In genomic region chr5:146695543-146695942, GRCm38 (mm10) we compare ENCODE assay signal across 19 mouse cellular contexts.
"Had no signal": no experiment of that assay in that cellular context is flagged by ENCODE, and none has a peak within 500 bp of the region (broad histone marks: within the 10 kb centered on the region; RNA-seq: fewer than 3 reads in every experiment).

No protein-coding gene starts in this region.

- H3K4me3 ChIP-seq: left cerebral cortex, adult 2 months; megakaryocyte, embryonic 14.5 days; midbrain, embryonic 10.5 days; midbrain, embryonic 13.5 days had no signal

- H3K9ac ChIP-seq: liver, embryonic 14.5 days; midbrain, embryonic 13.5 days had no signal

- H3K27ac ChIP-seq: left cerebral cortex, adult 2 months; midbrain, embryonic 10.5 days; midbrain, embryonic 13.5 days; stomach, postnatal 0 days had no signal

- H3K36me3 ChIP-seq: midbrain, embryonic 10.5 days; midbrain, embryonic 13.5 days had no signal

- DNase-seq: kidney, adult 18-20 months; kidney, adult 9 months; kidney, postnatal 14 days; layer of hippocampus, postnatal 36 days; lung, adult 2 months; lung, postnatal 36 days; right cerebral cortex, postnatal 14 days; right cerebral cortex, postnatal 4 days; thymus, adult 2 months; thymus, postnatal 14 days had no signal

- H3K9me3 ChIP-seq: megakaryocyte, embryonic 14.5 days; midbrain, embryonic 10.5 days; midbrain, embryonic 13.5 days had no signal

- H3K4me2 ChIP-seq: midbrain, embryonic 13.5 days had no signal

- ATAC-seq: intestine, embryonic 16.5 days; lung, postnatal 0 days; midbrain, embryonic 13.5 days; midbrain, embryonic 16.5 days had no signal

- H3K27me3 ChIP-seq: megakaryocyte, embryonic 14.5 days; midbrain, embryonic 13.5 days had no signal
